Mouse (Mus musculus): ENCODE data around the gene Nipsnap2.
"Not testable (repeated sequence)": the region's sequence is repeated elsewhere in the genome, so short reads cannot be mapped to it uniquely, and the experiment has no call there.

Nipsnap2 gene

DNA sequence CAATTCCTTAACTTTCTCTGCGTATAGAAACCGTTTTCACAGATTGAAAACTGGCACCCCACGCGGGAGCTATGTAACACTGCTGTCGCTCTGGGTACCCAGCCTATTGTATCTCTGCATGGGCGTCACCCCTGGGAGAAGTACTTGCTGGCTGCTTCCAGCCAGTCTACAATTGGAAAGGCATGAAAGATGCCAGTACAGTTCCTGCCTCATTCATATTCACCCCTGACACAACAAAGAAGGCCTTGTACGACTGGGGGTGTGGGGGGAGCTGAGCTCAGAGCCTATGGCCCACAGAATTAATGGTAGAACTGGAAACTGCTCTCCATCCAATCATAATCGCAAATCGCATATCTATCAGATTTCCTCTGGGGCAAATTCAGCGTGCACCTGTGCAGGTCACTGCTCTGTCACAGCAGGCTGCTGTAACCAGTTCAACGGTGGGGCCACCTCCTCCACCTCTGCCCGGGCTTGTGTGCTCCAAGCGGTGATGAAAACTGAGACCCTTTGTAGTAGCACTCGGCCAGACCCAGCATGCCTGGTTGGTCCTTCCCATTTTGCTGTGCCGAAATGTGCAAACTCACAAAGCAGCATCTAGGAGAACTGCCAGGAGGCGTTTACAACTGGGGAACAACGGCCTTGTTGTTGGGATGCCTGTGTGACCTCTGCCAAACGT, 37.1 kb downstream of the Nipsnap2 start:
- no peak for DNase-seq (ENCODE audit: low spot score)

DNA sequence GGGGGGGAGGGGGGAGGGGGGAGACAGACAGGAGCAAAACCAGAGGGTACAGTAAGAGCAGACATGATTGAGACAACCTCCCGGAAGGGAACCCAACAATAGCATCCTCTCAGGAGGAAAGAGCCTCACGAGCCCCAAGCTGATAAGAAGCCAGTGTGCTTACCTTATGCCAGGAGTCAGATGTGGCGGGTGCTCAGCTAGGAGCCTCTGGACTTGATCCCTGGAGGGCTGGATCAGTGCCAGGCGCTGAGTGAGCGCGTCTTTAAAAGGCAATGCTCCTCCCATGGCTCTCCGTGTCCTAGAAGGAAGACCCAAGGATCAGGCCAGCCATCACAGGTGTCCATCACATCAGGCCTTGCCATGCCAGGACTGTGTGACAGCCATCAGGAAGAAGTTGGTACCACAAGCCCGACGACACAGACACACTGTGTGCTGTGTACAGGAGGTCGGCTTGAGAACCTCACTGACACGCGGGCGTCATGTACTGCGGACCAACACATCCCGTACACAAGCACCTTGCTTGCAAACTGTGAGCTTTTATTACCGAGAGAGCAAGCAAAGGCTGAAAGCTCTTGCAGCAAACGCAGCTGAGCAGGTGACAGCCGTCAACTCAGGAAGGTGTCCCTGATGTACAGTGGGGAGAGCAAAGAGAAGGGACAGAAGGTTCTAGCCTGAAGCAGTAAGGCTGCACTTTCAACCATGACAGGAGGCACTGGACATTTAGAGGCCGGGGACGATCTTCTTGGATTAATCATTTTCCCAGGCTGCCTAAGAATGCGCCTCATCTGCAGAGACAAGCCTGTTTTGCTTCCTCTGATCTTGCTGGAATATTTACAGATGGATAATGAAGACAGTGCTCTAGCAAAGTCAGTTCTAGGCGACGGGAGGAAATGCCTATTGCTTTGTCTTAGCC, 45.8 kb downstream of the Nipsnap2 start:
- no peak for DNase-seq (ENCODE audit: low spot score)

GRCm38 (mm10) chr5:129772433-129772832, 47.6 kb downstream of the Nipsnap2 start:
- no peak for DNase-seq (ENCODE audit: low spot score)

DNA sequence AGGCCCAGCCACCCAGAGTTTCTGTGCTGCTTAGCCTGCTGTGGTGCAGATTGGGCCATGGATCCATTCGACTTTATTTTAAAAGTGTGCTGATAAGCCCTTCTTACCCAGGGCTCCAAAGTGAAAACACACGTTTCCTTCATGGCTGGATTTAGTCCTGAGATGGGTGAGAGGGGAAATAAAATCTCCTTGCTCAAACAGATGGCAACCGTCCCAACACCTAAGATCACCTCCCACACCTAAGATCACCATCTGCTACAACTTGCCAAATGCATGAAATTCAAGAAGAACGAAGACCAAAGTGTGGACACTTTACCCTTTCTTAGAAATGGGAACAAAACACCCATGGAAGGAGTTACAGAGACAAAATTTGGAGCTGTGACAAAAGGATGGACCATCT, 48.5 kb downstream of the Nipsnap2 start:
- DNase-seq (ENCODE audit: low spot score): not testable (repeated sequence)

DNA sequence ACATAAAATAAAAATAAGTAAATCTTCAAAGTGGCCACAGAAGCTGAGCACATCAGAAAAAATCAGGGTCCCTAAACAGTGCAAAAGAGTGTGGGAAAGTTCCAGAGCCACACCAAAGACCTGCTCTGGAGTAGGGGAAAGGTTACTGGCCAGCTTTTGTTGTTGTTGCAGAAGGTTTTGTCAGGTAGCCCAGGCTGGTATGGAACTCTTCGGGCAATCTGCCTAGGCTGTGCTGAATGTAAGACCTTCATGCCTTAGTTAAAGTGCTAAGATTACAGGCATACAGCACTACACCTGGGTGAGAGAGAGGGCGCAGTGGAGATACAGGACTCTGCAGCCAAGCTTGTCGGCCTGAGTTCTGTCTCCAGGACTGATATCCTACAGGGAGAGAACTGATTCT, 49.8 kb downstream of the Nipsnap2 start:
- no peak for DNase-seq (ENCODE audit: low spot score)

DNA sequence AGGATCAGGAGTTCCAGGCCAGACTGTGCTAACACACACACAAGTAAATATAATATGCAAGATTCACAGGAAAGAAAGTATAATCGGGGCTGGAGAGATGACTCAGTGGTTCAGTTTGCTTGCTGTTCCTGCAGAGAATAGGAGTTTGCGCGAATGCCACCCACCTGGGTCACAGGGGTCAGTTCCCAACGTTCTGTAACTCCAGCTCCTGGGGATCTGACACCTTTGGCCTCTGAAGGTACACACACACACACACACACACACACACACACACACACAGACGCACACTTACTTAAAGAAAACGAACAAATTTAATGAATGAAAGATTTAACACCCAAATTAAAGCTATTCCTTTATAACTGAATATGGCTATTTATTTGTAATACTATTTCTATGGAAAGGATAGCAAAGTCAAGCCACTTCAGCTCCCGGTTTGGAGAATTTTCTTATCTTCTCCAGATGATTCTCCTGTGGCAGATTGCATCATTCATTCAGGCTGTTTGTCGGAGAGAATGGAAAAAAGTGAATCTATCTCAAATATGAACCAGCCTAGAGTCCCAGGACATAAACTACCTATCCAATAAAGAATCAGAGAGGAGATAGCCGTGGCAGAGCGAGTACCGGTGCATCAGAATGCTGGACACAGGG, 53.6 kb downstream of the Nipsnap2 start:
- no peak for DNase-seq (ENCODE audit: low spot score)

GRCm38 (mm10) chr5:129778996-129779716, 54.3 kb downstream of the Nipsnap2 start:
- DNase-seq (ENCODE audit: low spot score): peak; percentile 91

DNA sequence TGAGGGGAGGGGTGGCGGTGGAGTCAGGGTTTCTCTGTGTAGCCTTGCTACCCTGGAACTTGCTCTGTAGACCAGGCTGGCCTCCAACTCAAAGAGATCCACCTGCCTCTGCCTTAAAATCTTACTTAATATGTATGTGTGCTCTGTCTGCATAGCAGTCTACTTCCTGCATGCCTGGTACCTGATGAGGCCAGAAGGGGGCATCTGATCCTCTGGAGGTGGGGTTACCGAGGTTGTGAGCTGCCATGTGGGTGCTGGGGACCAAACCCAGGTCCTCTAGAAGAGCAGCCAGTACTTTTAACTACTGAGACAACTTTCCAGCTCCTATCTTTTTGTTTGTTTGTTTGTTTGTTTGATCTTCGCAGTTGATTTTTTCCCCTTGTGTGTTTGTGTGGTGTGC, 55.3 kb downstream of the Nipsnap2 start:
- no peak for DNase-seq (ENCODE audit: low spot score)

DNA sequence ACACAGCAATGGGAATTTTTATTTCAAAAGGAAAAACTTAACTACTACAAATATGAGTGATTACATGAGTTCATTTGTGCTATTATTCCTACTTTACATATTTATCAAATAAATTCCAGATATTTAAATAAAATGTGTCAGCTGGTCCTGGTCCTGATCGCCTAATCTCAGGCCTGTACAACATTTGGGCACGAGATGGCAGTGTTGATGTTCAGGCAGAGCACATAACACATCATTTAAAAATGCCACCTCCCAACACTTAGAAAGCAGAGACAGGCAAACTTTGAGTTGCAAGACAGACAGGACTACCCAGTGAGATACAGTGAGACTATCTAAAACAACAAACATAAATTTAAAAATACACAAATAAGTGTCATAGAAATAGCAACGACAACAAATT, 57.3 kb downstream of the Nipsnap2 start:
- peak; percentile 39 for DNase-seq (ENCODE audit: low spot score)

DNA sequence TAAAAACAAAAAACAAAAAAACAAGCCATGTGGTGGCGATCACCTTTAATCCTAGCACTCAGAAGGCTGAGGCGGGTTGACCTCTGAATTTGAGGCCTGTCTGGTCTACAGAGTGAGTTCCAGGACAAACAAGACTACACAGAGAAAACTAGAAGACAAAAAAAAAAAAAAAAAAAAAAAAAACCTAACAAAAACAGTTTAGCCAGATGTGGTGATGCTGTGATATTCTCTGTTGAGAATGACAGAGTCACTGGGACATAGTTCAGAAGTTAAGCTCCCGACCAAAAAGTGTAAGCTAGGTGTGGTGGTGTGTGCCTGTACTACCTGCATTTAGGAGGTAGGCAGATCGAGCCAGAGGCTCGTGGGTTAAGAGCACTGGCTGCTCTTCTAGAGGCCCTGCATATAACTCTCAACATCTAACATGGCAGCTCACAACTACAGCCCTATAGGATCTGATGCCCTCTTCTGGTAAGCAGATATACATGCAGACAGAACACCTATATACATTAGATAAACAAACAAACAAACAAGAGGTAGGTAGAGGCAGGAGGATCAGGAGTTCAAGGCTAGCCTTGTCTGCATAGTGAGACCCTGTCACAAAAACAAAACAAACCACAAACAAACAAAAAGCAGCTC, 60.5 kb downstream of the Nipsnap2 start:
- no peak for DNase-seq (ENCODE audit: low spot score)

DNA sequence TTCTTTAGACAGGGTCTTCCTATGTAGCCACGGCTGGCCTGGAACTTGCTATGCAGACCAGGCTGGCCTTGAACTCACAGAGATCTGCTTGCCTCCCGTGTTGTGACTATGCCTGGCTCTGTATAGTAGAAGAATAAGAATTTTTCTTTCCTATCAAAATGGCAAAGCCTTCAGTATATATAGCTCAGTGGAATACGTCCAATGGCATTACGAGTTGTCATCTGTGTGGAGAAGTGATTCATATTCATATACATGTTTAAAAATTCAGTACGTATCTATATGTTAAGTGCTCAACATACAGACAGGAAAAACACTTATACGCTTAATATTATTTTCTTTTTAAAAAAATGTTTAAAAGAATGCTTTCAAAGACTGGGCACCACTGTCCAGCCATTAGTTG, 61.3 kb downstream of the Nipsnap2 start:
- no peak for DNase-seq (ENCODE audit: low spot score)

DNA sequence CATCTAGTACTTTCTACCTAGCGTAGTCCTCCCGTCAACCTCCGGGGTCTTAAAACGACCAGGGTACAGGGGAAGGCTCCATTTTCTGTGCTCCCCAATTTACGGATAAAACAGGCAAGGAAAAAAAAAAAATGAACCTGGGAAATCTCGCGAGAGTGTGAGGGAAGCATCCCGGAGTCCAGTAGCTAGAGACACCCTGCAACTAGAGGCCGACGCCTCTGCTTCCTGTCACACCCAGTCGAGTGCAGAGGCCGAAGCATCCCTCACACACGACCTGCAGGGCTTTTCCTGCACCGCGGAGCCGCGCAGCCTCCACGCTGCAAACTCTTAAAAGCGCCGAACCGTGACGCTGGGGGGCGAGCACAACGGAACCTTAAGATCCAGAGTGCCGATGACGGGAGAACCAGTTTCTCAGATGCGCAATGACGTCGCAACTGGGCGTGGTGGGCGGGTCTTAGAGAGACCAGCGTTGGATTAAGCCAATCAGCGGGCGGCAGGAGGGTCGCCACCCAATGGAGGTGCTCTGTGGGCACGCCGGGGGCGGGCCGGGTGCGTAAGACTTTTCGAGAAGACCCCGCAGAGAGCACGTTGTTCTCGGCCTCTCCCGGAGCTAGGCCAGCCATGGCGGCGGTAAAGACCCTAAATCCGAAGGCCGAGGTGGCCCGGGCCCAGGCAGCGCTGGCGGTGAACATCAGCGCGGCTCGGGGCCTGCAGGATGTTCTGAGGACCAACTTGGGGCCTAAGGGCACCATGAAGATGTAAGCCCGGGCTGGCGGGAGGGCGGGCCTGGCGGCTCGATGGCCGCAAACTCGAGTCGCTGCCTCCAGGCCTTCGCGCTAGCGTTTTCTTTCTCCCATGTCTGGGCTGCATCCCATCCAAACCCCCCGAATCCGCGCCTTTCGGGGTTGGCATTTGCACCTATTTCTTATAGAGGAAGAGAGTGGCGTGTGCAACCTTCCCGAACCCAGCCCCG, 62.2 kb downstream of the Nipsnap2 start, which contains the start of gene Psph:
Psph (minus strand) TSS at position 632 of the 973 bp plus-strand sequence.
- DNase-seq (ENCODE audit: low spot score): peak; percentile 100

GRCm38 (mm10) chr5:129787818-129788593, 63.1 kb downstream of the Nipsnap2 start:
- DNase-seq (ENCODE audit: low spot score): no peak

DNA sequence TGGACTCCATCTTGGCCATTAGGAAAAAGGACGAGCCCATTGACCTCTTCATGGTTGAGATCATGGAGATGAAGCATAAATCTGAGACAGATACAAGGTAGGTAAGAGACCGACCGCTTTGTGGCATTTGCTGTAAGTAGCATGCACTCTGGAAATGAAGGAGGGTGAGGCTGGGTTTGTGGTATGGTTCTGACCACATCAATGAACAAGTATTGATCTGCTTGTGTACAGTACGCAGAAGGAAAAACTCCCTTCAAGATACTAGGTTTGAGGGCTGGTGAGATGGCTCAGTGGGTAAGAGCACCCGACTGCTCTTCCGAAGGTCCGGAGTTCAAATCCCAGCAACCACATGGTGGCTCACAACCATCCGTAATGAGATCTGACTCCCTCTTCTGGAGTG, 65.7 kb downstream of the Nipsnap2 start:
- not testable (repeated sequence) for DNase-seq (ENCODE audit: low spot score)

Data from embryo, embryonic 10.5 days (tissue).